Mouse (Mus musculus) intestine, postnatal 0 days (tissue): ENCODE data around the gene Sprr2a1. TPM values are rescaled to one million over a fixed set of nuclear protein-coding genes. Genes with fewer than 3 reads are reported as not detected.
"Not testable (repeated sequence)": the region's sequence is repeated elsewhere in the genome, so short reads cannot be mapped to it uniquely, and the experiment has no call there.

Source experiments
- ATAC-seq: fragments of 200-750 bp; cut with Nextera tagmentation; 2 replicates; pipeline ENCODE4 v1.8.0; 2017; ENCODE audit warnings: mild to moderate bottlenecking, moderate TSS enrichment, moderate library complexity
- H3K27ac ChIP-seq: fragments of 300-500 bp; sonication (generic); 2 replicates; pipeline ENCODE4 v1.5.1; 2014; ENCODE audit warnings: mild to moderate bottlenecking, low read depth, low read length, moderate library complexity
- H3K27me3 ChIP-seq: fragments of 300-500 bp; sonication (generic); replicated peaks from 2 replicates; pipeline ENCODE4 v1.6.1; 2014; ENCODE audit warnings: low read length, mixed read lengths; ENCODE audit not compliant: control insufficient read depth, insufficient read depth
- H3K36me3 ChIP-seq: fragments of 300-500 bp; sonication (generic); 2 replicates; pipeline ENCODE4 v1.6.1; 2014; ENCODE audit warnings: mild to moderate bottlenecking, moderate library complexity; ENCODE audit not compliant: control insufficient read depth, insufficient read depth
- H3K4me1 ChIP-seq: fragments of 300-500 bp; sonication (generic); replicated peaks from 2 replicates; pipeline ENCODE4 v1.6.1; 2014; ENCODE audit warnings: antibody characterized with exemption, low read length, mixed read lengths; ENCODE audit not compliant: control insufficient read depth, insufficient read depth
- H3K4me2 ChIP-seq: fragments of 300-500 bp; sonication (generic); replicated peaks from 2 replicates; pipeline ENCODE4 v1.6.1; 2014; ENCODE audit warnings: low read depth, mild to moderate bottlenecking, moderate library complexity
- H3K4me3 ChIP-seq: fragments of 300-500 bp; sonication (generic); 2 replicates; pipeline ENCODE4 v1.5.1; 2014; ENCODE audit warnings: low read depth, low read length
- H3K9ac ChIP-seq: fragments of 300-500 bp; sonication (generic); 2 replicates; pipeline ENCODE4 v1.6.1; 2014; ENCODE audit warnings: mild to moderate bottlenecking, low read depth, low read length
- H3K9me3 ChIP-seq: fragments of 300-500 bp; sonication (generic); 2 replicates; pipeline ENCODE4 v1.6.1; 2016; ENCODE audit warnings: mixed run types; ENCODE audit not compliant: control insufficient read depth
- WGBS: fragments of 180-500 bp; shearing (Covaris S2); extraction: QIAGEN DNeasy Blood & Tissue Kit; methylation state at CpG from one replicate; pipeline ENCODE4 v1.1.7; 2014; 5-methylcytosine and 5-hydroxymethylcytosine counted together
- polyA plus RNA-seq: library from polyadenylated mRNA; unstranded; fragments of >200 nt; fragmentation: Nextera tagmentation; extraction: Ambion mirVana; gene quantifications from 2 replicates; pipeline ENCODE4 v1.2.1, GENCODE M21; 2015

Sprr2a1 gene
- polyA plus RNA-seq, 1 experiment from 2014 or later: 13.6 TPM

DNA sequence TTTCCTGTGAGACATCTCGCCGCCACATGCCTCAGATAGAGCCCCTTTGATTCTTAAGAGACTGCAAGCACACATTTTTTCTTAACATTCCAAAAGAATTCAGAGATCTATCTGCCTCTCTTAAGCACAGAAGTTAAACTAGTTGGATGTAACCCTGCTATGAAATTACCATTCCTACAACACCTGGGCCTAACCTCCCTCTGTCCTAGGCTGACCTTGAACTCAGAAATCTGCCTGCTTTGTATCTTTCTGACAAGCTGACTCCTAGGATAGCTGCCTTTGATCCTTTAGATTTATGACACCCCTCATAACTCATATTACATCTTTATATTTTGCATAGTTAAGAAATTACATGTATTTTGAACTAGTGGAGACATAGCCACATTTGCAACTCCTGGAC, 47.9 kb downstream of the Sprr2a1 start:
- not testable (repeated sequence) for H3K27me3 ChIP-seq, H3K4me3 ChIP-seq, H3K27ac ChIP-seq, H3K9ac ChIP-seq, H3K4me1 ChIP-seq, H3K4me2 ChIP-seq, H3K36me3 ChIP-seq, H3K9me3 ChIP-seq
- peak; percentile 22; the same call in 1 of the 2 replicates for ATAC-seq
- no CpG with 5 or more reads among the region's 2 CpGs for WGBS

Other genes starting within 250 kb of the Sprr2a1 start
- gene Pglyrp3, start 201.2 kb upstream of the Sprr2a1 start, polyA plus RNA-seq: not detected in 2 replicates
- gene Lor, start 132.7 kb upstream of the Sprr2a1 start, polyA plus RNA-seq: 1.1 and 1.5 TPM in 2 replicates
- gene Prr9, start 91.9 kb upstream of the Sprr2a1 start, polyA plus RNA-seq: not detected in 2 replicates
- not detected in 2 replicates for gene Lelp1, start 73.1 kb upstream of the Sprr2a1 start, polyA plus RNA-seq
- gene Sprr2a2, start 121 bp downstream of the Sprr2a1 start, polyA plus RNA-seq: 810 and 957 TPM in 2 replicates
- 38.8 and 45.1 TPM in 2 replicates for gene Sprr2a3, start 69.6 kb downstream of the Sprr2a1 start, polyA plus RNA-seq
- gene Sprr2b, start 100.8 kb downstream of the Sprr2a1 start, polyA plus RNA-seq: not detected in 2 replicates
- gene Sprr2d, start 123.3 kb downstream of the Sprr2a1 start, polyA plus RNA-seq: not detected in 2 replicates
- not detected in 2 replicates for gene Sprr2e, start 136.3 kb downstream of the Sprr2a1 start, polyA plus RNA-seq
- gene Sprr2f, start 149.4 kb downstream of the Sprr2a1 start, polyA plus RNA-seq: not detected in 2 replicates
- gene Sprr2h, start 169.9 kb downstream of the Sprr2a1 start, polyA plus RNA-seq: not detected in 2 replicates
- gene Sprr2i, start 192.2 kb downstream of the Sprr2a1 start, polyA plus RNA-seq: not detected in 2 replicates
- gene Sprr2j-ps, start 202.3 kb downstream of the Sprr2a1 start, polyA plus RNA-seq: not detected in 2 replicates
- 7.5 and 8.9 TPM in 2 replicates for gene Gm9774, start 213.6 kb downstream of the Sprr2a1 start, polyA plus RNA-seq
- not detected in 2 replicates for gene Sprr2k, start 216.8 kb downstream of the Sprr2a1 start, polyA plus RNA-seq
- not detected in 2 replicates for gene Sprr1b, start 223.0 kb downstream of the Sprr2a1 start, polyA plus RNA-seq
- gene Sprr3, start 242.9 kb downstream of the Sprr2a1 start, polyA plus RNA-seq: not detected in 2 replicates